Mouse (Mus musculus) urinary bladder, postnatal 4 days (tissue): ENCODE measurements around the gene Sardh.

ENCODE experiments used
- DNase-seq, 2 experiments: peaks; one replicate each; pipeline ENCODE4 v3.0.0; 2021 to 2022; ENCODE audit warnings: low spot score in 2 of 2

The Sardh gene

DNA sequence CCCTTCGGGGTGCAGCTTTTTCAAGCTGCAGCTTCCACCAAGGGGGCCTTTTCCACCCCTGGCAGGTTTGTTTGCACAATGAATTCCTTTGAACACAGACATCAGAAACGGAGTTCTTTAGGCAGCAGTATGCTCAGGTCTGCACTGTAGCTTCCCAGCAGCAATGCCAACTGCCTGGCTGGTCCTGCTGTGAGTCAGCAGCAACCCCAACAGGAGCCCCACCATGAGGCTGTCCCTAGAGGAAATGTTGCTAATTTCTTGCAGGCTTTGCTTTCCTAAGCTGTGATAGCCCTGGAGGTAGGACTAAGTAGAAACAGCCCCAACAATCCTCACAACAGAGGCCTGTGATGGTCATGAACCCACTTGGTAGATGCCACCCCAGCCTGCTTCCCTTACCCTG lies 81.1 kb downstream of the Sardh start:
- DNase-seq = no peak

DNA sequence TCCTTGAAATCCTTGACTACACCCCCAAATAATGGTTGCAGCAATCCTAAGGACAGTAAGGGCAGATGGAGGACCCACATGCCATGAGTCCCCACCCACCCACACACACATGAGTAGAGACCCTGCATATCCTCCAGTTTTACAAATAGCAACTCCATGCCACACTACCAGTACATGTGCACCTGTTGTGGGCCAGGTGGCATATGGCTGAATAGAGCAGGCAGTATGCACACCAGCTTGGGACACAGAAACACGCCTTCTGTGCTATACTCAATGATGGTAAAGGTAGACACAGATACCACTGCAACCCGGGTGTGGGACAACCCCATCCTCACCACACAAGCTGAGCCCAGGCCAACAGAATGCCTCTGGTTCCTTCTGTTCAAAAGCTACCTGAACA lies 82.1 kb downstream of the Sardh start:
- DNase-seq = no peak

DNA sequence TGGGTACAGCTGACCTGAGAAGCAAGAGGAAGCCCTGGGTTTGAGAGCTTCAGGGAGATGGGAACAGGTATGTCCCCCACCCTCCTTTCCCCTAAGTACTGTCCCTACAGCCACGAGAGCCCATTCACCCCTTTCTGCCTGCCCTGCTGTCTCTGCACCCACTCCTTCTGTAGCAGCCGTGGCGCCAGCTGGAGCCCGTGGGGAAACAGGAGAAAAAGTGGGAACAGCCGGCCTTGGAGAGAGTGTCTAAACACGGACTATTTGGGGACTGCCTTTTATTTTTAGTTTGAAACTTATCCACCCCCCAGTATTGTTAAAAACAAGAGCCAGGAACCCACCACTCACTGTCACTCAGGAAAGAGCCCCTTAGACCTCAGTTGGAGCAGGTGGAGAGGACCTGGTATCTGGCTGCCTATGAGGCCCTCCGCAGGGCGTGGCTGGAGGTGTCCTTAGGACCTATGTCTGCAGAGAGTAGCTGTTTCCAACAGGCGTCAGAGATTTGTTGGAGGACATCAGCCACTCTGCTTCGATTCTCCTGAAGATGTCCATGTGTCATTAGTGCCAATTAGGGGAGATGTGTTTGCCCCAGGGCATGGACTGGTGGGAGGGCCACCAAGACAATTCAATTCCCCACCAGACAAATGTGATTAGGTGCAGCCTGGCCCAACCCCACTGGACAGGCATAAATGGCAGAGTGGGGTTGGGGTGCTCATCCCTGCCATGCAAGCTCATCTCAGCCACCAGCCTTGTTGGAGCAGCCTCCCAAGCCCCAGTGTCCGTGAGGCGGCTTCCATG lies 83.1 kb downstream of the Sardh start, which contains the start of gene Dbh:
Dbh (plus strand) TSS at position 438 of the 795 bp plus-strand sequence.
- DNase-seq = no peak

DNA sequence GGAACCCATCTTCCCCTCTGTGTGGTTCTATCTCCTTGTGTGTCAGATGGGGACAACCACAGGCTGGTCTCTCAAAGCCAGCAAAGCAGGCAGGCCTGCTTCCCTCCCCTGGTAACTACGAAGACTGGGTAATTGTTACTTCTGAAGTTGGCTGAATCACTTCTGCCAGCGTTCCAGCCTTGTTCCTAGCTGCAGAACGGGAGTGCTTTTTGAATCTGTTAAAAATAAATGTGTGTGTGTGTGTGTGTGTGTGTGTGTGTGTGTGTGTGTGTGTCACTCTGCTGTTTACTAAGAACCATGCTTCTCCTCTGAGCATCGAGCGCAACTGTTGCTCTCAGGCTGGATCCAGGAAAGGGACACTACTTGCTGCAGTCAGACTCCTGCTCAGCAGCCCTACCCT lies 84.3 kb downstream of the Sardh start:
- DNase-seq = no peak

DNA sequence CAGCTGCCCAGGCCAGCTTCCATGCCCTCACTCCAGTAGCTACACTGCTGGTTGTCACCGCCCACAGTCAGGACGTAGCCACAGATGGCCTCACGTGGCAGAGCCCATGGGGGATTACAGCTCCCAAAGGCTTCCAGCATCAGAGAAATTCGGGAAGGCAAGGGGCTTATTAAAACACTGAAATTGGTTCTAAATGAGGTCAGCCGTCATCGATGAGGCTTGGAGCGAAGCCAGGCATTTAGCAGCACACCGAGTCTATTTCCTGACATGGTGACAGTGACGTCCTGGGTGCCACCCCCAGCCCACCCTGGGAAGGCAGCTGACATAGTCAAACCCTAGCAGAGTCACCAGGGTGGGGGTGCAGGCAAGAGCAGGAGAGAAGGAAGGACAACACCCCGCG lies 85.5 kb downstream of the Sardh start:
- no peak for DNase-seq

DNA sequence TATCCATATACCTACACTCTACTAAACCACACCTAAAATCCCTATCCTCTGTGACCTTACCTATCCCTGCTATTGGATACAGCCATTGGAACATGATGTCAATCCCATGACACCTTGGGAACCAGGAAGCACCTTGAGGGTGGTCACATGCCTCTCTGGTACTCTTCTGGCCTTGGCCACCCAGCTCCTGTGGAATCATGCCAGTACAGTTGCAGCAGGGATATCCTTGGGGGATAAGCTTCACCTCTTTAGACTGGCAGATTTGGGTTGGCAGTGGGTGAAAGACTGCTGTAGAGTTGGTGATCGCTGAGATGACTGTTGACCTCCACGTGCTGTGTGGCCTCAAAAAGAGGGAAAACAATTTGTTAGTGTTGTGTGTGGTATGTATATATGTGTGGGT lies 86.6 kb downstream of the Sardh start:
- no peak for DNase-seq

DNA sequence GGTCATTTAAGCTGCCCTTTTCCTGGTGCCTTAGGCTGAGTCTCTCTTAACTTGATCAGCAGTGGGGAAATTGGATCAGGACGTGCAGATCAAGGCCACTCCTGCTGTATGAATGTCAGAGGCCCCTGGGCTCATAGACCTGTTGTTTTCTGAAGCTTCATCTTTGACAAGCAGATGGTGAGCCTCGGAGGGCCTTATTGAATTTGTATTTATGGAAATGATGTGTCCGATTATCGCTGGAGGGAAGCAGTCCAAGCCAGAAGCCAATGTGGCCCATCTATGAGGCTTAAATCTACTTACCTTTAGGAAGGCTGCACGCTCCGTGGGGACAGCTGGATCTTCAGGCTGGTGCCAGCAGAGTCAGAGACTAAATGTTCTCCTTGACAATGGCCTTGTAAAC lies 91.5 kb downstream of the Sardh start:
- no peak for DNase-seq

DNA sequence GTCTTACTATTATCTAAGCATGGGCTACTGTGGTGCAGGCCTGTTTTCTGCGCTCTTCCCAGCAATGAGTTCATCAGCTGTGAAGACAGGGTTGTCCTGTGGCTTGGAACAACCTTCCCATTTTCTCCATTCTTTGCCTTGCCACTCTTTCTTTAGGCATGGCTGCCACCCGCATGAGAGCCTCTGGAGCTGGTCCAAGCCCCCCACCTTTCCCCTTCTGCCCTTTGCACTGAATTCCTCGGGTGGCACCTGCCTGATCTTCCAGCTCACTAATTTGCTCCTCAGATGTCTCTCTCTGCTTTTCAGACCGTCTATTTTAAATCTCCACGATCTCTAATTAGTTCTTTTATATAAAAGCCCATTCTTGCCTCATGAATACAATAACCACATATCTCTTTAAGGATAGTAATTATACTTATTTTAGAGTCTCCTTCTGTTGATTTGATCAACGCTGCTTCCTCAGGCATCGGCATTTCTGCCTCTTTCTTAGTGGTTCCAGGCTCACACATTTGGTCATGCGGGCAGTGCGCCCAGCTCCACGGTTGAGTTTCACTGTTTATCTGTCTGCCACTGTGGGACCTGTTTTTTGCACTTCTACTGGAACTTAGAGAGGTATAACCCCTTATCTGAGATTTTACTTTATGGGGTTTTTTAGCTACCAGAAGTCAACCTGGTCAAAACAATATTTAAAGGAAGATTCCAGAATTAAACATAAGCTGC lies 93.5 kb downstream of the Sardh start:
- DNase-seq = no peak

DNA sequence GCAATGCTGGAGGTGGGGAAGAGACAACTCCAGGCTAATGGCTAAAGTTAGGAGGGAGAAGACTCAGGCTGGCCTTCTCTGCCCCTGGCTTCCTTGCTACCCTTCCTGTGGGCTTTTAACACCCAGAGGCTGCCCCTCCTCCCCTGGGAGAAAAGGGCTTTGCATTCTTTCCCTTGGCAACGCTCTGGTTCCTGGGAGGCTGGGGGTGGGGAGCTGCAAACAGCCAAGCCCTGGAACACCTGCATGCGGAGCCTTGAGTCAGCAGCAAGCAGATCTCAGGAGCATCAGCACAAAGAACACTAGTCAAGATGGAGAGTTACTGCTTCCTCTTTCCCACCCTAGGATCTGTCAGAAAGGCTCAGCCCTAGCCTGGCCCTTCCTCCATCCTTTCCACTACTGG lies 98.7 kb downstream of the Sardh start:
- DNase-seq = no peak

DNA sequence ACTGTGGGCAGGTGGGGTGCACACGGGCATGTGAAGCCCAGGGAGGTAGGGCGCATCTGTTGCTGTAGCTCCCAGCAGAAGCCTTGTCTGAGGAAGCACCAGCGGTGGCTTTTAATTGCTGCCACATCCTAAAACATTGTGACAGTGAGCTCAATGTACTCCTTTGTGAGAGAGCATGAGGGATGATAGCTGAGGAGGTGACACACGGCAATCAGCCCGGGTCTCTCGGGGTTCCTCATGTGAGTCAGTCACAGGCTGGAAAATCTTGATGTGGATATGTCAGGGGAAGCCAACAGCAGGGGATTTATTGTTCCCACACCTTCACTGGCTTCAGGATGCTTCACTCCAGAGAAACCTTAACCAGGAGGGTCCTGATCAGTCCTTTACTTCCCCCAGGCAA lies 101.3 kb downstream of the Sardh start:
- DNase-seq = no peak

DNA sequence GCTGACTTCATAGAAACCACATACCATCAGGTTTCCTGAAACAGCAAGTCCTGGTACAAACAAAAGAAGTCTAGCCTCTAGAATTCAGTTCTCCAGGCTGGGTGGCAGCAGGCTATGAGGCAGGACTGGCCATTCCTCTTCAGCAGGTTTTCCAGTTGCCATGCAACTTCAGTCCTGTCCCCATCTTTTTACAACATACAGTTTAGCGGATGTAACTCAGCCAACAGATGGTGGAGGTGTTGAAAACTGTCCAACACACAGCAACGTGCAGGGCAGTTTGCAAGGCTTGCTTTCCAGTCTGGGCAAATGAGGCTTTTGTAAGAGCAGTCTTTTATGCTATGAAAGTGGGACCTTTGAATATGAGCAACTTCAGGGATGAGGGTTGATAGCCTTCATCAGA lies 103.2 kb downstream of the Sardh start:
- DNase-seq = no peak

DNA sequence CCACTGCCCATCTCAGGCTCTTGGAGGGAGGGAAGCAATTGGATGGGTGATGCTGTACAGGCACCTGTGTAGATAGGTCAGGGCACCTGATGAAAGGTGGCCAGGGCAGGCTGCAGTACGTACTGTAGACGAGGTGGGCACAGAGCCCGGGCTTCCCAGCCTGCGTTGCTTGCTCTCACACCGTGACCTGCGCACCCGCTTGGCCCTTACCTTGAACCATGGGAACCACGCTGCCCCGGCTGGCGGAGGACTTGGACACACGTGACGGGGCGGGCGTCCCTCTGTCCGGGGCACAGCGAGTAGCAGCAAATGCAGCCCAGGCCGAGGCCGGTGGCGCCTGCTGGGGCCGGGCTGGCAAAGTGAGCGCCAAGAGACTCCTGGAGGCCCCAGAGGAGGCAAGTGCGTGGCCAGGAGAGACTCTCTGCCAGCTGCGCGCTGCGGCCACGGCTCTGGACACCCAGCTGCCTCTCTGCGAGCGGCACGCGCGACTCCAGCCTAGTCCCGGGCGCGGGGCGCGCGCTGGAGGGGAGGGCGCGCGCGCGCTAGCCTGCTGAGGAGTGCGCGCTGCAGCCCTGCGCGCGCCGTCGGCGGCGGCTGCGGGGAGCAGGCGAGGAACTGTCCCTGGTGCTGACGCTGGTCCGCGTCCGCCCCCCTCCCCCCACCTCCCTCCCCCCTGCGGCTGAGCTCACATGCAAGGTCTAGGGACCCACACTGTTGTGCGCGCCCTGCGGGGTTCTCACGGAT lies 106.0 kb downstream of the Sardh start, which contains the start of gene Fam163b:
Fam163b (minus strand) TSS at position 542 of the 744 bp plus-strand sequence.
- DNase-seq = peak in 1 of 2 experiments; percentile 33
